Mouse (Mus musculus) CH12.LX (cell line): ENCODE results near the gene Myt1l. TPM values are rescaled to one million over a fixed set of nuclear protein-coding genes. Genes with fewer than 3 reads are reported as not detected.

Experiments used
- DNase-seq: peaks from one replicate; pipeline ENCODE4 v3.0.0-alpha.2; 2013; ENCODE audit errors: extremely low read depth
- H3K27ac ChIP-seq: 2 replicates; pipeline ENCODE4 v1.5.1; 2012; ENCODE audit warnings: low read depth, mild to moderate bottlenecking, control low read depth, moderate library complexity; ENCODE audit not compliant: insufficient read depth
- H3K27me3 ChIP-seq: replicated peaks from 2 replicates; pipeline ENCODE3; 2012; ENCODE audit warnings: inconsistent platforms
- H3K36me3 ChIP-seq, 2 experiments: replicated peaks in 1 of 2; 2 replicates each; pipeline versions ENCODE3 to v1.6.1; 2012; ENCODE audit warnings: inconsistent platforms in 1 of 2, low read length in 1 of 2, mild to moderate bottlenecking in 1 of 2, mixed read lengths in 1 of 2, moderate library complexity in 1 of 2; ENCODE audit not compliant: control insufficient read depth in 1 of 2, insufficient read depth in 1 of 2
- H3K4me1 ChIP-seq, 2 experiments: 2 replicates each; pipeline ENCODE4 v1.6.1; 2012; ENCODE audit warnings: inconsistent platforms in 1 of 2, moderate library complexity in 1 of 2; ENCODE audit not compliant: insufficient read depth in 2 of 2, control insufficient read depth in 1 of 2
- H3K4me2 ChIP-seq: 2 replicates; pipeline ENCODE4 v1.6.1; 2012; ENCODE audit warnings: low read depth, mild to moderate bottlenecking, control low read depth; ENCODE audit not compliant: poor library complexity, insufficient read depth, severe bottlenecking
- H3K4me3 ChIP-seq, 3 experiments: fragments of 150-350 bp in 1 of 3; sonication (generic) in 1 of 3; replicated peaks in 1 of 3; 2 replicates each; pipeline versions ENCODE3 to v1.5.1; 2011 to 2012; ENCODE audit warnings: low read depth in 2 of 3, low read length in 2 of 3, mild to moderate bottlenecking in 2 of 3, moderate library complexity in 2 of 3, control low read depth in 1 of 3, improper control_type of control experiment in 1 of 3, inconsistent platforms in 1 of 3, mixed read lengths in 1 of 3; ENCODE audit not compliant: poor library complexity in 1 of 3
- H3K79me2 ChIP-seq: replicated peaks from 2 replicates; pipeline ENCODE4 v1.6.1; 2012; ENCODE audit warnings: mild to moderate bottlenecking, moderate library complexity; ENCODE audit not compliant: control insufficient read depth, poor library complexity, insufficient read depth, severe bottlenecking; ENCODE audit errors: extremely low read depth
- H3K9ac ChIP-seq: 2 replicates; pipeline ENCODE4 v1.6.1; 2012; ENCODE audit warnings: low read depth, mild to moderate bottlenecking, control low read depth, moderate library complexity; ENCODE audit not compliant: insufficient read depth
- H3K9me3 ChIP-seq: replicated peaks from 2 replicates; pipeline ENCODE3; 2012; ENCODE audit warnings: low read length, inconsistent platforms, mixed read lengths
- BHLHE40 ChIP-seq: IDR thresholded peaks from 2 replicates; pipeline ENCODE4 v1.6.1; 2011; ENCODE audit warnings: mild to moderate bottlenecking, low read depth, low read length, improper control_type of control experiment
- CHD2 ChIP-seq: IDR thresholded peaks from 2 replicates; pipeline ENCODE4 v1.6.1; 2011; ENCODE audit warnings: low read length, improper control_type of control experiment
- E2F4 ChIP-seq: IDR thresholded peaks from 2 replicates; pipeline ENCODE4 v1.6.1; 2011; ENCODE audit warnings: low read depth, low read length, improper control_type of control experiment; ENCODE audit not compliant: insufficient replicate concordance
- ELF1 ChIP-seq: IDR thresholded peaks from 2 replicates; pipeline ENCODE4 v1.6.1; 2014; ENCODE audit warnings: low read depth, mild to moderate bottlenecking, inconsistent platforms, low read length, improper control_type of control experiment
- EP300 ChIP-seq: IDR thresholded peaks from 2 replicates; pipeline ENCODE4 v1.6.1; 2011; ENCODE audit warnings: low read length, improper control_type of control experiment
- GABPA ChIP-seq: IDR thresholded peaks from 2 replicates; pipeline ENCODE4 v1.6.1; 2012; ENCODE audit warnings: low read depth, low read length, improper control_type of control experiment, inconsistent platforms; ENCODE audit not compliant: insufficient replicate concordance
- JUN ChIP-seq: IDR thresholded peaks from 2 replicates; pipeline ENCODE4 v1.6.1; 2011; ENCODE audit warnings: low read depth, mild to moderate bottlenecking, low read length, improper control_type of control experiment, moderate library complexity; ENCODE audit not compliant: insufficient read depth
- KAT2A ChIP-seq: IDR thresholded peaks from 2 replicates; pipeline ENCODE4 v1.6.1; 2012; ENCODE audit warnings: low read length, improper control_type of control experiment, inconsistent platforms; ENCODE audit not compliant: insufficient replicate concordance
- MAFK ChIP-seq: IDR thresholded peaks from 2 replicates; pipeline ENCODE4 v1.6.1; 2011; ENCODE audit warnings: low read length, improper control_type of control experiment; ENCODE audit not compliant: insufficient replicate concordance
- NELFE ChIP-seq: IDR thresholded peaks from 2 replicates; pipeline ENCODE4 v1.6.1; 2011; ENCODE audit warnings: low read depth, low read length, improper control_type of control experiment
- NRF1 ChIP-seq: IDR thresholded peaks from 2 replicates; pipeline ENCODE4 v1.6.1; 2014; ENCODE audit warnings: low read depth, mild to moderate bottlenecking, inconsistent platforms, low read length, improper control_type of control experiment, moderate library complexity
- POLR2A ChIP-seq: IDR thresholded peaks from 2 replicates; pipeline ENCODE4 v1.6.1; 2011; ENCODE audit warnings: low read depth, mild to moderate bottlenecking, improper control_type of control experiment, low read length
- SMC3 ChIP-seq: IDR thresholded peaks from 2 replicates; pipeline ENCODE4 v1.6.1; 2011; ENCODE audit warnings: low read depth, low read length, improper control_type of control experiment
- TBP ChIP-seq: conservative IDR thresholded peaks from 2 replicates; pipeline ENCODE4 v1.6.1; 2011; ENCODE audit warnings: low read depth, low read length, improper control_type of control experiment
- TCF12 ChIP-seq: IDR thresholded peaks from 2 replicates; pipeline ENCODE4 v1.6.1; 2014; ENCODE audit warnings: low read depth, mild to moderate bottlenecking, inconsistent platforms, low read length, improper control_type of control experiment
- UBTF ChIP-seq: IDR thresholded peaks from 2 replicates; pipeline ENCODE4 v1.6.1; 2012; ENCODE audit warnings: low read depth, mild to moderate bottlenecking, inconsistent platforms, low read length, improper control_type of control experiment, moderate library complexity
- USF2 ChIP-seq: conservative IDR thresholded peaks from 2 replicates; pipeline ENCODE4 v1.6.1; 2011; ENCODE audit warnings: low read depth, low read length, improper control_type of control experiment
- ZC3H11A ChIP-seq: IDR thresholded peaks from 2 replicates; pipeline ENCODE4 v1.6.1; 2012; ENCODE audit warnings: low read depth, mild to moderate bottlenecking, inconsistent platforms, low read length, improper control_type of control experiment
- ZKSCAN1 ChIP-seq: IDR thresholded peaks from 2 replicates; pipeline ENCODE4 v1.6.1; 2012; ENCODE audit warnings: low read depth, inconsistent platforms, low read length, improper control_type of control experiment, borderline replicate concordance
- ZNF384 ChIP-seq: IDR thresholded peaks from 2 replicates; pipeline ENCODE4 v1.6.1; 2012; ENCODE audit warnings: low read depth, low read length, improper control_type of control experiment, inconsistent platforms
- dilution Hi-C: fragments of 300-500 bp; cut with MboI; formaldehyde crosslinking; loops from 2 replicates; pipeline ENCODE4 v1.14.3; 2020; ENCODE audit warnings: low sequenced_read_pairs; ENCODE audit not compliant: extremely low pct_unique_long_range_greater_than_20kb, extremely low pct_ligation_motif_present
- in situ Hi-C: fragments of 300-500 bp; cut with MboI; formaldehyde crosslinking; loops from 3 replicates; pipeline ENCODE4 v1.14.3; 2019; ENCODE audit warnings: low sequenced_read_pairs, low pct_ligation_motif_present, low pct_unique_long_range_greater_than_20kb, mixed read lengths
- polyA plus RNA-seq: library from polyadenylated mRNA; unstranded; fragments of >175 nt; gene quantifications from 2 replicates; pipeline ENCODE4 v1.2.1, GENCODE M21; 2012; ENCODE audit warnings: low read depth; ENCODE audit not compliant: insufficient read length
- total RNA-seq, 2 experiments: library from RNA; depleted of rRNA; stranded (reverse); fragments of 300-350 nt in 1 of 2; fragments of >200 nt in 1 of 2; gene quantifications; 2 replicates each; pipeline ENCODE4 v1.2.3; 2012 to 2014

Gene Myt1l
- total and polyA plus RNA-seq, 3 experiments: 0.31 to 1.1 TPM; not detected in 1

DNA sequence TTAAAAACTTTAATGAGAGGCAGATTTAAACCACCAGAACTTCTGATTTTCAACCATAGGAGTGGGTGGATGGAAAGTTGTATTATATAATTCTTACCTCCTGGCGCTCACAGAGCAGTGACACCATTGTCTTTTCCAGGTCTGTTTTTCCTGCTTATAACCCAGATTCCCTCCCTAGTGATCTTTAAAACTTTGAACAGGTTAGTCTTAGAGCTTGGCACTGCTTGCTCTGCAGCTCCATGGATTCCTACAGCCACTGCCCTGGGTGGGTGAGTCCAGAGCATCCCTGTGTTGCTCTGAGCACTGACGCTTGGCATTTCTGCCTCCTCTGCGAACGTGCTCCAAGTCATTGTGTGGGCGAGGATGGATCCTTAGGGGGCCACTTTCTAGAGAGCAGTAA lies 43.4 kb downstream of the Myt1l start:
- Histone ChIP-seq H3K27me3 (no peaks in the 10 kb centered on the region), H3K27ac (no peak overlapping the region), H3K4me3 (no peak overlapping the region), H3K36me3 (no peaks in the 10 kb centered on the region), H3K9ac (no peak overlapping the region), H3K79me2 (no peaks in the 10 kb centered on the region), H3K4me2 (no peak overlapping the region), H3K4me1 (peaks cover 3 to 12% of the 10 kb centered on the region in 2 experiments), H3K9me3 (no peaks in the 10 kb centered on the region)
- in situ Hi-C loops (no loop called here), dilution Hi-C loops (no loop called here)
- no peak for DNase-seq
- no peak for TF ChIP-seq ELF1
- TF ChIP-seq, all 38 proteins: peak for 0

DNA sequence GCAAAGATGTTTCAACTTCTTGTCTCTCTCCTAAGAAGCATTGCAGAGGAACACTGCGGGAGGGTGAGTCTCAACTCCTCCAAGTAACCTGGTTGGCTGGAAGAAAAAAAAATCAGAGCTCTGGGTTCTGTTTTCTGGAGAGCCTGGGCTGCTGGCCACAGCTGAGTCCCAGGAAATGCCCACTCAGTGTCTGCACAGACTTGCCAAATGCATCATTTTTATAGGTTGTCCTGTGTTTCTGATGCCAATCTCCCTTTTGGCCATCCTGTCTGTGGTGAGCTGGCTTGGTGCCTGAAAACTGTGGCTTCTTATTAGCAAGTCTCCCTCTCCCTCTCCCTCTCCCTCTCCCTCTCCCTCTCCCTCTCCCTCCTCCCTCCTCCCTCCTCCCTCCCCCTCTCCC lies 65.6 kb downstream of the Myt1l start:
- Histone ChIP-seq H3K27ac (no peak overlapping the region), H3K36me3 (no peaks in the 10 kb centered on the region), H3K79me2 (no peaks in the 10 kb centered on the region), H3K9me3 (no peaks in the 10 kb centered on the region), H3K27me3 (no peaks in the 10 kb centered on the region), H3K4me1 (no peaks in the 10 kb centered on the region), H3K9ac (no peak overlapping the region), H3K4me3 (no peak overlapping the region), H3K4me2 (no peak overlapping the region)
- dilution Hi-C loops: no loop called here
- no peak for TF ChIP-seq EP300
- TF ChIP-seq USF2: no peak
- no peak for TF ChIP-seq UBTF
- TF ChIP-seq E2F4: no peak
- no peak for TF ChIP-seq TBP
- TF ChIP-seq ZKSCAN1: no peak
- TF ChIP-seq GABPA: no peak
- TF ChIP-seq CHD2: no peak
- no peak for TF ChIP-seq BHLHE40
- TF ChIP-seq KAT2A: no peak
- no peak for TF ChIP-seq NELFE
- TF ChIP-seq TCF12: no peak
- TF ChIP-seq ELF1: no peak
- TF ChIP-seq JUN: no peak
- no peak for TF ChIP-seq POLR2A
- in situ Hi-C loops: no loop called here
- DNase-seq: no peak

DNA sequence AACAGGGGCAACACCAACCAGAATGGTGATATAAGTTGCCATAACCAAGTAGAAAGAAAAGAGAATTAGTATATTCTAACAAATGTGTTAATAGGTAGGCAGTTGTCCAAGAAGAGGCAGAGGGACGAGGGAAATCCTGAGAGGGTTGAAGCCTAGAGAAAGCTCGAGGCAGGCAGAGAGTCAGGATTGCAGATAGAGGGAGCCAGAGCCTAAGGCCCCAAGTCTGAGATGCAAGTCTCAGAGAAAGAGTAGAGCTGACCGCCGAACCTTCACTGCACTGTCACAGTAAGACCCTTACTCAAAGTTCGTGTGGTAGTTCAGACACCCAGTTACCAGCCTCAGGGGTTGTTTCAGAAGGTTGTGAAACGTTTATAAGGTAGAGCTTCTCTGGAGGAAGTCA lies 71.7 kb downstream of the Myt1l start:
- in situ Hi-C loops: no loop called here
- H3K4me1 ChIP-seq: no peaks in the 10 kb centered on the region
- no peaks in the 10 kb centered on the region for H3K27me3 ChIP-seq
- no peak overlapping the region for H3K4me3 ChIP-seq
- H3K27ac ChIP-seq: no peak overlapping the region
- no peaks in the 10 kb centered on the region for H3K36me3 ChIP-seq
- H3K9ac ChIP-seq: no peak overlapping the region
- TF ChIP-seq USF2: no peak
- TF ChIP-seq TBP: no peak
- no peak for TF ChIP-seq NRF1
- TF ChIP-seq ZNF384: no peak
- TF ChIP-seq MAFK: no peak
- TF ChIP-seq TCF12: no peak
- no peak for TF ChIP-seq ZC3H11A
- TF ChIP-seq SMC3: no peak
- TF ChIP-seq, all 38 proteins: peak for 0
- no peaks in the 10 kb centered on the region for H3K79me2 ChIP-seq
- H3K4me2 ChIP-seq: no peak overlapping the region
- H3K9me3 ChIP-seq: peaks cover 3% of the 10 kb centered on the region
- dilution Hi-C loops: no loop called here
- DNase-seq: no peak
